Mouse (Mus musculus) urinary bladder, postnatal 0 days (tissue): ENCODE results near the gene Magoh. TPM values are rescaled to one million over a fixed set of nuclear protein-coding genes. Genes with fewer than 3 reads are reported as not detected.

Experiments
- polyA plus RNA-seq: library from polyadenylated mRNA; unstranded; fragments of >200 nt; fragmentation: Nextera tagmentation; extraction: Ambion mirVana; gene quantifications from 2 replicates; pipeline ENCODE4 v1.2.1, GENCODE M21; 2015

The Magoh gene
- 123 and 151 TPM in 2 replicates for polyA plus RNA-seq

GRCm38 (mm10) chr4:107879254-107880050 is at the start of gene Magoh:
Gene Magoh (plus strand): TSS chr4:107879755.

DNA sequence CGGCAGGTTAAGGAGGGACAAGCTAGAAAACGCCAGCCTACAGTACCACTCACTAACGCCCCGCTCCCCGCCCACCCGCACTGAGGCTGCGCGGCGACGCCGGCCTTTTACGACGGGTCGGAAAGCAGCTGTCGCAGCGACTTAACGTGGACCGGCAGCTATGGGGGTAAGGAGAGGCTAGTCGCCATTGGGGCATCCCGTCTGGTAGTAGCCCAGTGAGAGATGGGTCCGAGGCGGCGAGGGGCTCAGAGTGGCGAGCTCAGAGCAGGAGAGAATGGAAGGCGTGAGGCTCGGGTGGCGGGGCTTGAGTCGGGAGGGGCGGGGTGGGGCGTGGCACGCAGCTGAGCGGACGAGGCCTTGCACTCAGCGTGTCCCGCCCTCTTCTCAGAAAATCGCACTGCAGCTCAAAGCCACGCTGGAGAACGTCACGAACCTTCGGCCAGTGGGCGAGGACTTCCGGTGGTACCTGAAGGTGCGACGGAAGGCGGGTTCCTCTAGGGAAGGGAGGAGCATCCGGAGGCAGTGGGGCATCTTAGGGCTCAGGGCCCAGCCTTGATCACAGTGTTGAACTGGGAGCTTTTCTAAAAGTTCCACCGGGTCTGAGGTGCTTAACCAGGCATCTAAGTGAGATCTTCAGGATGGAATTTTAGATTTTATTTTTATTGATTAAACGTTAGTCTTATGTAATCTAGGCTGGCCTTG is 10.3 kb downstream of the Magoh start, which contains the start of gene 0610037L13Rik:
0610037L13Rik (plus strand) TSS at position 83 of the 702 bp plus-strand sequence.

DNA sequence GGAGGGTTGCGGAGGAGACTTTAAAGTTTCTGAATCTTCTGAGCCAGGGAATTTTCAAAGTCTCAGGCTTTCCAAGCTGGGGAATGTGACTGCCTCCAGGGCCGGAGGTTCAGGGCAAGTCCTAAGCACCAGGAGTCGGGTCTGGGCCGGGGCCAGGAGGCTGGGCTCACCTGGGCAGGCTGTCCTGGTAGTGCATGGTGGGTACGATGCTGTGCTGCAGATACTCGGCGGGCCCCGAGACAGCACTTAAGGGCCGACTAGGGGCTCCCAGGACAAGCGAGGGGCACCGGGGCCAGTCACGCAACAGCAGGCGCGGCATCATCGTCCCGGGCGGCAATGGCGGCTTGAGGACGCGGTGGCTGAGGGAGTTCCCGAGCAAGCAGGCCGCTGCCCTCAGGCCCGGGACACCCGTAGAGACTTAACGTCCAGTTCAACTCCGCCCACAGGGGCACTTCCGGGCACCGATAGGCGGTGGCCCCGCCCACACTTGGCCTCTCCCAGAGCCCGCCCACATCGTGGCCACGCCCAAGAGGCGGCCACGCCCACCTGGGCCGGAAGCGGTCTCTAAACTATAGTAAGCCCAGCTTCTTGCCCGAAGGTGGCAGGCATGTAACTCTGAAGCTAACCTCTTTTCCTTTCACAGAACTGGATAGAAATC is 43.7 kb downstream of the Magoh start, which contains the start of gene Cpt2:
Cpt2 (minus strand) TSS at position 466 of the 658 bp plus-strand sequence.

Other genes starting within 250 kb of the Magoh start
- gene Dmrtb1, start 195.5 kb upstream of the Magoh start, polyA plus RNA-seq = 0.31 and 0.33 TPM in 2 replicates
- gene Lrp8, start 77.5 kb upstream of the Magoh start, polyA plus RNA-seq = 1.3 and 1.6 TPM in 2 replicates
- gene 0610037L13Rik, start 10.1 kb downstream of the Magoh start, polyA plus RNA-seq = 134 and 142 TPM in 2 replicates
- 48.1 and 50.4 TPM in 2 replicates for gene Cpt2, start 43.9 kb downstream of the Magoh start, polyA plus RNA-seq
- 0.31 and 0.46 TPM in 2 replicates for gene Slc1a7, start 88.6 kb downstream of the Magoh start, polyA plus RNA-seq
- gene Podn, start 216.7 kb downstream of the Magoh start, polyA plus RNA-seq = 2.8 and 3.9 TPM in 2 replicates